Mouse (Mus musculus): ENCODE results near the gene Klhl35.

DNA sequence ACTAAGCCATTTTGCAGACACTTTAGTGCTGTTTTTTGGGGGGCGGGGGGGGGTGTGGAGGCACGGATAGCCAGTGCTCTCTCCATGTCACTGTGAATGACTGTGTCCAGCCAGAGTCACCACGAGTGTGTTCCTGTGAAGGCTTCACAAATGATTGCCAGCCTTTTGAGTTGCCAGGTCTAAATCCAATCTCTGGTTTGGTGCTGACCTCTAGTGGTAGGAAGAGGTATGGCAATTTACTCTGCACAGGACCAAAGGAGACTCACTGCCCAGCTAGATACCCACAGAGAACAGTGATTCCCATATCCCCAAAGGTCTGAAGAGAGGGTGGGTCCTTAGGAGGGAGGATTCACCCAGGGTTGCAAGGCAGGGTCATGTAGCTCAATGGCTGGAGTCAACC lies 15.1 kb upstream of the Klhl35 start:
- TF ChIP-seq GATA1 (IDR thresholded peaks at IDR 0.05; ENCODE audit: low read length) (no peak), TAL1 (IDR thresholded peaks at IDR 0.05; ENCODE audit: low read length) (no peak)
